Mouse (Mus musculus) kidney, embryonic 14.5 days (tissue): ENCODE data around the gene Pip5k1b. TPM values are rescaled to one million over a fixed set of nuclear protein-coding genes. Genes with fewer than 3 reads are reported as not detected.

Experiments used
- ATAC-seq: fragments of 200-750 bp; cut with Nextera tagmentation; 2 replicates; pipeline ENCODE4 v1.8.0; 2017; ENCODE audit warnings: moderate number of reproducible peaks, mild to moderate bottlenecking, moderate TSS enrichment, moderate library complexity; ENCODE audit not compliant: low FRiP score, low TSS enrichment
- H3K27ac ChIP-seq: fragments of 300-500 bp; sonication (generic); 2 replicates; pipeline ENCODE4 v1.5.1; 2014; ENCODE audit warnings: low read depth, mild to moderate bottlenecking, low read length, moderate library complexity, mixed read lengths
- H3K27me3 ChIP-seq: fragments of 300-500 bp; sonication (generic); 2 replicates; pipeline ENCODE4 v1.6.1; 2014; ENCODE audit warnings: mild to moderate bottlenecking, low read length; ENCODE audit not compliant: control insufficient read depth, insufficient read depth
- H3K36me3 ChIP-seq: fragments of 300-500 bp; sonication (generic); 2 replicates; pipeline ENCODE4 v1.6.1; 2014; ENCODE audit warnings: low read length, mixed read lengths; ENCODE audit not compliant: control insufficient read depth, insufficient read depth
- H3K4me1 ChIP-seq: fragments of 300-500 bp; sonication (generic); 2 replicates; pipeline ENCODE4 v1.6.1; 2014; ENCODE audit warnings: low read length, mixed read lengths; ENCODE audit not compliant: control insufficient read depth, insufficient read depth
- H3K4me2 ChIP-seq: fragments of 300-500 bp; sonication (generic); replicated peaks from 2 replicates; pipeline ENCODE4 v1.6.1; 2014; ENCODE audit warnings: low read depth, mild to moderate bottlenecking, low read length
- H3K4me3 ChIP-seq: fragments of 300-500 bp; sonication (generic); 2 replicates; pipeline ENCODE4 v1.5.1; 2014; ENCODE audit warnings: mild to moderate bottlenecking, low read length
- H3K9ac ChIP-seq: fragments of 300-500 bp; sonication (generic); 2 replicates; pipeline ENCODE4 v1.6.1; 2014; ENCODE audit warnings: low read depth, mild to moderate bottlenecking, low read length, moderate library complexity
- H3K9me3 ChIP-seq: fragments of 300-500 bp; sonication (generic); 2 replicates; pipeline ENCODE4 v1.6.1; 2016; ENCODE audit warnings: low read length; ENCODE audit not compliant: control insufficient read depth
- WGBS: fragments of 180-500 bp; shearing (Covaris S2); extraction: QIAGEN DNeasy Blood & Tissue Kit; methylation state at CpG from one replicate; pipeline ENCODE4 v1.1.7; 2014; 5-methylcytosine and 5-hydroxymethylcytosine counted together
- polyA plus RNA-seq: library from polyadenylated mRNA; unstranded; fragments of >200 nt; fragmentation: Nextera tagmentation; extraction: Ambion mirVana; gene quantifications from 2 replicates; pipeline ENCODE4 v1.2.1, GENCODE M21; 2014

The Pip5k1b gene
- polyA plus RNA-seq, 1 experiment from 2014 or later, result 3.1 TPM

DNA sequence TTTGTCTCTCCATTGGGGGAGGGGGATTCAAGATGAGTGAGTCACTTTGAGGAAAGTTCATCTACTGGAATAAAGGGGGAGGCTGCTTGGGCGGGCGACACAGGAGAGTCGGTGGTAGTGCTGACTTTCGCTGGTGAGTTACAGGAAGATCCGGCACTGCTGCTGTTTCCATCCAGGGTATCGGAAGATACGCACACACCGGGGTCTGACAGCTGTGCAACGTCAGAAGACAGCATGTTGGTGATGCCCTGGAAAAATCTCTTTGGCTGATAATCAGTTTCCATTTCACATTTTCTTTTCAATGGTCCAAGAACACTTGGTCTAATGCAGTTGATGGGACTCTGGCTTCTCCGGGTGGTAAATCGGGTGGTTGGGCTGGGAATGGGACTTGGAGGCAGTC lies 79.2 kb downstream of the Pip5k1b start:
- no peak; the same call in 1 of the 2 replicates for ATAC-seq
- WGBS, result under 1% methylated on average over 11 of the region's 11 CpGs

DNA sequence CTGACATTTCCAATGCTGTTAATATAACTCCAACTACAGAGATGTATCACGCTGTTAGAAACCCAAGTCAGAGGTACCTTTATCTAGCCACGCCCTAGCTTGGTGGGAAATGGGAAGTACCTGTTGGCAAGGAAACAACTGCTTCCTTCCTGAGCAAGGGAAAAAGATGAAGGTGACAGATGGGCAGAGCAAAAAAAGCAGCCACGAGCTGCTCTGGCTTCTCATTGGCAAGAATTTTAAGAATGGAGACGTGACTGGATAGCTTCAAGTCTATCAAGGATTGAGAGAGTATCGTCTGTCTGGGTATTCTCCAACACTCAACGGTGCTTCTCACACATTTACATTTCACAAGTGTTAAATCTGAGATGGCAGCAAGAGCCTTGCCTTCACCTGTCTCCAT lies 80.4 kb downstream of the Pip5k1b start:
- Histone ChIP-seq H3K27ac (no peak overlapping the region), H3K36me3 (no peaks in the 10 kb centered on the region), H3K4me1 (peaks cover 7% of the 10 kb centered on the region; the same call in 1 of the 2 replicates), H3K9me3 (no peaks in the 10 kb centered on the region), H3K27me3 (no peaks in the 10 kb centered on the region), H3K4me2 (no peak overlapping the region), H3K4me3 (no peak overlapping the region), H3K9ac (no peak overlapping the region)
- WGBS, result 84% methylated on average over 6 of the region's 6 CpGs
- ATAC-seq, result no peak

More for the DNA sequence above, 79.2 kb downstream of the Pip5k1b start:
- Histone ChIP-seq H3K27me3 (no peaks in the 10 kb centered on the region), H3K36me3 (no peaks in the 10 kb centered on the region), H3K4me2 (peak overlapping the region; percentile 80), H3K9me3 (no peaks in the 10 kb centered on the region), H3K27ac (peak overlapping the region; percentile 91), H3K9ac (peak overlapping the region; percentile 88), H3K4me1 (peaks cover 7% of the 10 kb centered on the region; the same call in 1 of the 2 replicates), H3K4me3 (peak overlapping the region; percentile 90)

DNA sequence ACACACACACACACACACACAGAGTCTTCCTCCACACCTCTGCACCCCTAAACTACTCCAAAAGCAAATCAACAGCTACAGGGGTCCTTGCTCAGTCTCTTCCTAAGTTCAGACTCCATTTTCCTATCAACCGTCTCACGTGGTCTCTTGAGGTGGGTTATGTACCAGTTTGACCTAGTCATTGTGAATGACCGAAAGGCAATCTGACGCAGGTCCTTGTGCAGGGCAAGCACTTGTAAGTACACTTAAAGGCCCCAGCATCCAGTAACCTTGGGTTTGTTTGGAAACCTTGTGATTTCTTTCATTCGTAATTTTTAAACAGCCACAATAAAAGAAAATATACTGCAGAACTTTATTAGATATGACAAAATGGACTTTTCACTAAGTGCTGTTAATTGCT lies 83.2 kb downstream of the Pip5k1b start:
- Histone ChIP-seq H3K9ac (no peak overlapping the region), H3K27me3 (no peaks in the 10 kb centered on the region), H3K36me3 (no peaks in the 10 kb centered on the region), H3K27ac (no peak overlapping the region), H3K4me2 (no peak overlapping the region), H3K9me3 (no peaks in the 10 kb centered on the region), H3K4me3 (no peak overlapping the region), H3K4me1 (peaks cover 7% of the 10 kb centered on the region; the same call in 1 of the 2 replicates)
- WGBS, result 94% methylated on average over 5 of the region's 5 CpGs
- ATAC-seq, result no peak

DNA sequence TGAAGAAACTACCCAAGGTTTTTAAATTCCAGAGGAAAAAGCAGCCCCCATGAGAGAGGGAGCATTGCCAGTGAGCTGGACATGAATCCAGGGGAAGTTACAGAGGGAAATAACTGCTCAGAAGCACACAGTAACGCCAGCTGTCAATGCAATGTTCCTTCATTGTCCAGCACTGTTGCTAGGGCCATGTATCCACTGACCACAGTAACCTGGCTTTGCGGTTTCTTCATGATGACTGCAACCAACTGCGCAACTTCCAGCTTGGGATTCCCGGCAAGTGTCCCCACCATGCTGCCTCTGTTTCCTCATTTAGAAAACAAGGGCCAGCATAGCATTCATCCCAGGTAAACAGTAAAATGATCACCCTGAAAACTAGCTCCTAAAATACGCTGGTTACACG lies 84.1 kb downstream of the Pip5k1b start:
- Histone ChIP-seq H3K4me2 (no peak overlapping the region), H3K4me3 (no peak overlapping the region), H3K27ac (no peak overlapping the region), H3K36me3 (no peaks in the 10 kb centered on the region), H3K27me3 (no peaks in the 10 kb centered on the region), H3K9ac (no peak overlapping the region), H3K4me1 (peaks cover 7% of the 10 kb centered on the region; the same call in 1 of the 2 replicates), H3K9me3 (no peaks in the 10 kb centered on the region)
- 91% methylated on average over 6 of the region's 6 CpGs for WGBS
- no peak for ATAC-seq

DNA sequence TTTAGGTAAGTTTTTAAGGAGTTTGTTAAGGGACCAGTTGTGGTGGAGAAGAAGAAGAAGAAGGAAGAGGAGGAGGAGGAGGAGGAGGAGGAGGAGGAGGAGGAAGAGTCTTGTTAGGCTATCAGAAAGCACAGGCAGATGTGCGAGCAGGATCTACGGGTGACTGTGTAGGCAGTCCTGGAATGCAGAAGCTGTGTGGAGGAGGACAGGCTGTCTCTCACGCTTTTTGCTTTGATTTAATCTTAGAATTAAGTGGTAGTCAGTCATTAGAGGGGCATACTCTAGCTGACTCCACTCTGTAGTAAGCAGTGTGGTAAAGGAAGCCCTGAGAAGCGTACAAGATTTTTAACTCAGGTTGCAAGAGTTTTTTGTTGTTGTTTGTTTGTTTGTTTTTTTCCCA lies 86.5 kb downstream of the Pip5k1b start:
- Histone ChIP-seq H3K9me3 (no peaks in the 10 kb centered on the region), H3K4me3 (no peak overlapping the region), H3K9ac (no peak overlapping the region), H3K36me3 (no peaks in the 10 kb centered on the region), H3K27me3 (no peaks in the 10 kb centered on the region), H3K27ac (no peak overlapping the region), H3K4me2 (no peak overlapping the region), H3K4me1 (no peaks in the 10 kb centered on the region)
- 32% methylated on average over 4 of the region's 4 CpGs for WGBS
- ATAC-seq, result 0 out of 2 replicates have a peak, but pooled peaks have one; percentile 43

DNA sequence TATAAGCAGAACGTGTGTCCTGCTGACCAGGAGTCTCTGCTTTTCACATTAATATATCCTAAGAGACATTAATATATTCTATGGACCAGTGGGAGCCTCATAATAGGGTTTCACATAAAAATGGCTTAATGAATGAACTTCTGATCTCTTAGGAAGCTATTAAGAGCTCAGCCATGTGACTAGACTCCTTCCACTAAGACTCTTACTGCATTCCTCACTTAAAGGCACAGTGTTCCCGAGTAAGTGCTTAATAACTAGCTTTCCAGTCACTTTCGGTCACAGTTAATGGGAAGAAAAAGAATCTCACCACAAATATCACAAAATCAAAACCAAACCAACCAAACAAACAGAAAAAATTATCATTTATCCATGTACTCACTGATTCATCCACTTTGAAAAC lies 87.1 kb downstream of the Pip5k1b start:
- no peak overlapping the region for H3K4me2 ChIP-seq
- H3K4me1 ChIP-seq, result no peaks in the 10 kb centered on the region
- no peaks in the 10 kb centered on the region for H3K27me3 ChIP-seq
- H3K36me3 ChIP-seq, result no peaks in the 10 kb centered on the region
- 53% methylated on average over 3 of the region's 3 CpGs for WGBS
- no peak overlapping the region for H3K9ac ChIP-seq
- H3K4me3 ChIP-seq, result no peak overlapping the region
- H3K27ac ChIP-seq, result no peak overlapping the region
- ATAC-seq, result no peak
- H3K9me3 ChIP-seq, result no peaks in the 10 kb centered on the region

DNA sequence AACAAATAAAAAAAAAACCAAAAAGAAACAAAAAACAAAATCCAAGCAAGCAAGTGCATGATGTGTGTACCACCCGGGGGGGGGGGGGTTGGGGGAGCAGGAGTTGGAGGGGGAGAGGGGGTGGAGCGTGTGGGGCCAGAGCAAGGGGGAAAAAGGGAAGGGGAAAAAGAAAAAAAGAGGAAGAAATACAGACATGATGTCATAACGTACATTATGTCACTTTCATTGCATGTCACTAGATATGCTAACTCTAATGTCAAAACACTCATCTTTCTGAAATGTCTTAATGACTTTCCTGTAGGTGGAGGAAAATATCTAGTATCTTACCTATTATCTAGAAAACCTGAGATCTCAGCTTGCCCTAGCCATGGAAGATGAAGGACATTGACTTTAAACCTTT lies 92.7 kb downstream of the Pip5k1b start:
- Histone ChIP-seq H3K27ac (no peak overlapping the region), H3K4me1 (no peaks in the 10 kb centered on the region), H3K36me3 (no peaks in the 10 kb centered on the region), H3K27me3 (no peaks in the 10 kb centered on the region), H3K9ac (no peak overlapping the region), H3K9me3 (no peaks in the 10 kb centered on the region), H3K4me2 (no peak overlapping the region), H3K4me3 (no peak overlapping the region)
- 85% methylated on average over 2 of the region's 3 CpGs for WGBS
- no peak for ATAC-seq

DNA sequence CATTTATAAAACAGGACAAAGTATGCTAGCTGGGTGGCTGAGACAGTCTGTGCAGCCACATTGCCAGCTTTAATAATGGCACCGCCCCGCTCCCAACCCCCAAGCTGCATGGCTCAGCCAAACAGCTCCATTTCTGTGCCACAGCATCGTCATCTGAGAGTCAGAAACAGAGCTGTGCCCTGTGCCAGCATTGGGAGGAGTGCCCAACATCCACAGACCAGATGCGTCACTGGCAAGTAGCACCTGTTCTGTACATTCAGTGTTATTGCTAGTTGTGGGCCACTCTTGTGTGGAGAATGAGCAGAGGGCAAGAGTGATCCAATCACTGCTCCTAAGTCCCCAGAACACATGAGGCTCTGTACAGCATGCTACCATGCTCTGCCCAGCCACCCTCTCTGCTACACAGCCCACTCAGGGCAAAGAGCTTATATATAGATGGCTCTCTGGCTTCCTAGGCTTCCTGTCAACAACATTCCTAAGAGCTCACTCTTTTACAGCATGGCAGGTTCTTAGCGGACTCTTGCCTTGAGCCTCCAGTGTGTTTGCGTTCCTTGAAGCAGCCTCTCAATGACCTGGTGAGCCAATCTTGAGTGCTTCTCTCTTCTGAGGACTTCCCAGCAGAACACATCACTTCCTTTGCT lies 99.0 kb downstream of the Pip5k1b start:
- Histone ChIP-seq H3K9ac (no peak overlapping the region), H3K36me3 (no peaks in the 10 kb centered on the region), H3K9me3 (no peaks in the 10 kb centered on the region), H3K4me1 (no peaks in the 10 kb centered on the region), H3K27ac (no peak overlapping the region), H3K27me3 (no peaks in the 10 kb centered on the region), H3K4me2 (no peak overlapping the region), H3K4me3 (no peak overlapping the region)
- ATAC-seq, result no peak
- 92% methylated on average over 6 of the region's 6 CpGs for WGBS

DNA sequence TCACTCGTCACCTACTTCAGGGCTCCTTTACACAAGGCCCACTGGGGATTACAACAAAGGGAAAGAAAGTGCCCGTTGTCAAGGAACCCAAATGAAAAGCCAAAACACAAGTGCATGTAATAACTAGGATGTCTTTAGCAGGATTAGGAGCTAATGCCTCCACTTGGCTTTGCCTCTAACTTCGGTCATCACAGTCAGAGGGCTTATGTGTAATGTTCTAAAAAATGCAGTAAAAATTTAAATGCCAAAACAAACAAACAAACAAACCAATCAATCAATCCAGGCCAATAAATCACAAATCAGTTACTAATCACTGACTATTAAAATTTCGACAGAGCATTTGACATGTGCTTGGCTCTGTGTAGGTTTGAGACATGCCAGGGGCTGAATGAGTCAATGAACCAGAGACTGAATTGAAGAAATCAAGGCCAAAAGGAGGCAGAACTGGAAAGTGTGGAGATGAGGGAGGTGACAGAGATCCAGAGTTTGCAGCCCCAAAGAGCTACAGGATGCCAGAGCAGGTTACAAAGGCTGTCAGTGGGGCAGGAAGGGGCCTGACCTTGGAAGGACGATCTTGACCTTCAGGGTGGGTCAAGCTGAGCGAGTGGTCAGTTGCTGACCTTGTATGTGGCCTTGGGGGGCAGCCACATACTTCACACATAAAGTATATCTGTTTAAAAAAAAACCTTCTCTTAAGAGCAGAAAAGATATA lies 100.3 kb downstream of the Pip5k1b start:
- no peak for ATAC-seq
- 83% methylated on average over 6 of the region's 6 CpGs for WGBS
- Histone ChIP-seq H3K36me3 (no peaks in the 10 kb centered on the region), H3K9ac (no peak overlapping the region), H3K4me2 (no peak overlapping the region), H3K4me1 (no peaks in the 10 kb centered on the region), H3K27ac (no peak overlapping the region), H3K4me3 (no peak overlapping the region), H3K27me3 (no peaks in the 10 kb centered on the region), H3K9me3 (no peaks in the 10 kb centered on the region)
